Mouse (Mus musculus) urinary bladder, postnatal 4 days (tissue): ENCODE measurements around the gene 5530400C23Rik.
"Not testable (repeated sequence)": the region's sequence is repeated elsewhere in the genome, so short reads cannot be mapped to it uniquely, and the experiment has no call there.

Source experiments
- DNase-seq, 2 experiments: peaks; one replicate each; pipeline ENCODE4 v3.0.0; 2021 to 2022; ENCODE audit warnings: low spot score in 2 of 2

5530400C23Rik gene

GRCm38 (mm10) chr6:133291916-133292315, at the start of gene 5530400C23Rik:
TSS of gene 5530400C23Rik (plus strand) at chr6:133292216.
- DNase-seq, result not testable (repeated sequence)

GRCm38 (mm10) chr6:133305952-133306715, 14.1 kb downstream of the 5530400C23Rik start:
- DNase-seq, result no peak

- DNase-seq, result not testable (repeated sequence)
Observed at GRCm38 (mm10) chr6:133313896-133314295, 21.9 kb downstream of the 5530400C23Rik start.

GRCm38 (mm10) chr6:133338535-133338934, 46.5 kb downstream of the 5530400C23Rik start:
- DNase-seq, result no peak

GRCm38 (mm10) chr6:133341731-133342130, 49.7 kb downstream of the 5530400C23Rik start:
- not testable (repeated sequence) for DNase-seq
